Mouse (Mus musculus) left cerebral cortex, postnatal 14 days (tissue): ENCODE data around the gene Mreg. TPM values are rescaled to one million over a fixed set of nuclear protein-coding genes. Genes with fewer than 3 reads are reported as not detected.

Experiments
- DNase-seq, 2 experiments: peaks; one replicate each; pipeline ENCODE4 v3.0.0; 2021 to 2022; ENCODE audit warnings: low spot score in 2 of 2, mixed read lengths in 1 of 2
- intact Hi-C: fragments of 180-260 bp; cut with DNase I; formaldehyde crosslinking; loops from one replicate; pipeline ENCODE4 v1.15.1; 2025
- total RNA-seq, 2 experiments: library from RNA; stranded (reverse); gene quantifications; 2 replicates each; pipeline ENCODE4 v1.2.3; 2021

The Mreg gene
- total RNA-seq, 2 experiments from 2014 or later: 2.3 to 2.6 TPM

DNA sequence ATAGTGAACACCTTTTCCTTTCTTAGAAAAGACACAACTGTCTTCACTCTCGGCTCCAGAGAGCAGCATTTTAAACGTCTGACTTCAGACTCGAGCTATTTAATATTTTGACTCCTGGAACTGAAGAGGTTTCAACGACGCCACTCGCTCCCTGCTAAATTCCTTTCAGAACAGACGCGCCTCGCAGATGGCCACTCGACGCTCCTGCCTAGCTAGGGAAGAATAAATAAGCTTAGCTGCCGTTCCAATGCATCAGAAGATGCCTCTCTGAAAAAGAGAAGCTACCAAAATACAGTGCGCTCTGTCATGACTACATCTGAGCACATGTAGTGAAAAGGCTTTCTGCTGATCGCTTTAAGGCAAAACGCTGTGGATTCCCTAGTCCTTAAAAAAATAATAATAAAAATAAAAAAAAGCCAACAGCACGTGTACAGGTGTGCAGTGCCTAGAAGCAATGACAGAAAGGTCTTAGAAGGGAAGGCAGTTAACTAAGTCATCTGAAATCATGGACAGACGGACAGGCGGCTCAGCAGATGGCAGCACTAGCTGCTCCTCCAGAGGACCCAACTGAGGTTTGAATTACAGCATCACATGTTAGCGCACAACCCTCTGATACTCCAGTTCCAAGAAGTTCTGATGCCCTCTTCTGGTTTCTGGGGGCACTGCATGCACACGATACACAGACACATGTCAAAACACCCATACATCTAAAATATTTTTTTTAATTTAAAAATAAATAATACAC lies 46.2 kb downstream of the Mreg start:
- intact Hi-C loops: no loop called here
- DNase-seq: peak in 1 of 2 experiments; percentile 72

DNA sequence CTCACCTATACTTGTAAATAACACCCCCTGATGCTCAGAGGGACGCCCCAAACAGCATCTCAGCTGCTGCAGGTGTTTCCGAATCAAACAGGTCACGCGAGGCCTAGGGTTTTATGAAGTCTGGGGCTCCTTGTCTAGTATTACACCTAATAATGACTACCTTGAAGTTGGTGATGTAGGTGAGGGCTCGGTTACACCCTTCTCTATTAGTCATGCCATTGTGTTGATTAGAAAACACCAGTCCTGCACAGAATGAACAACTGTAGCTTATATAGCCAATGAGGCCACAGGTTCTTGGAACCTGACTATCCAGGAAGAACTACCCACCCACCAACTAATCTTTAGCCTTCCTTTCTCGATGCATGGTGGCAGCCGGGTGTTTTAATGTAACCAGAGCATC lies 51.8 kb downstream of the Mreg start:
- intact Hi-C loops: no loop called here
- no peak for DNase-seq

GRCm38 (mm10) chr1:72145041-72145440 lies 67.1 kb downstream of the Mreg start:
- no peak for DNase-seq
- intact Hi-C loops: no loop called here

DNA sequence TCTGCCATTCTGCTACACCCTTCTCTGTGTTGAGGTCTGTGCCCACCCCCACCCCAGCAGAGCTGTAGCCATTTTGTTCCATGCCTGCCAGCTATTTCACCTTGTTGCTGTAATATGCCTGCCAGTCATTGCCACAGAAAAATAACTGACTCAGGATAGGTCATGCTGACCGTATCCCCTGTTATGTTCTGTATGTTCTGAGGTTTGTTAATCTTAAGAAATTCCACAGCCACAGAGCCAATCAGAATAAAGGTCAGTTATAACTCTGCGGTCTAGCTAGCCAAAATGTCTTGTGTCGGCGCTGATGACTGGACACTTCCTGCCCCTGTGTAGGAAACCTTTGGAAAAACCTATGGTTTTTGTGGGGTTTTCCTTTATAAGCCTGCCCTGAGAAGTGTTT lies 67.7 kb downstream of the Mreg start:
- intact Hi-C loops: no loop called here
- DNase-seq: no peak

GRCm38 (mm10) chr1:72141893-72142480 lies 70.1 kb downstream of the Mreg start:
- peak; percentile 49 to 70 for DNase-seq
- intact Hi-C loops: no loop called here

DNA sequence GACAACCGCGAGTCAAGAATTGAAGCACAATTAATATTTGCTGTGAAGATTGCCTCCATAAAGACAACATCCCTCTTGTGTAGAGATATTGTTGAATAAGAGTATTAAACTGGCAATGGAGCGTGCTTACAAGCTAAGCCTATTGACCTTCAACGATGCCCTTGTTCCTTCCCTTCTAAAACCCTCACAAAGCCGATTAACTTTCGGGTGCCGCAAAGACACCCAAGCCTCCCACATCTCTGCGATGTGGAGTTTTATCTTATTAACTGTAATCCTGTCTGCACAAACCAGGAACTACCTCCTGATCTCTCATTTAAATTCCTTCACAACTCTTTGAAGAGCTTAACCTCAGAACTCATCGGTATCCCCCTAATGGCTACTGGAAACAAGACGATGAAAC lies 76.0 kb downstream of the Mreg start:
- DNase-seq: no peak
- intact Hi-C loops: no loop called here

DNA sequence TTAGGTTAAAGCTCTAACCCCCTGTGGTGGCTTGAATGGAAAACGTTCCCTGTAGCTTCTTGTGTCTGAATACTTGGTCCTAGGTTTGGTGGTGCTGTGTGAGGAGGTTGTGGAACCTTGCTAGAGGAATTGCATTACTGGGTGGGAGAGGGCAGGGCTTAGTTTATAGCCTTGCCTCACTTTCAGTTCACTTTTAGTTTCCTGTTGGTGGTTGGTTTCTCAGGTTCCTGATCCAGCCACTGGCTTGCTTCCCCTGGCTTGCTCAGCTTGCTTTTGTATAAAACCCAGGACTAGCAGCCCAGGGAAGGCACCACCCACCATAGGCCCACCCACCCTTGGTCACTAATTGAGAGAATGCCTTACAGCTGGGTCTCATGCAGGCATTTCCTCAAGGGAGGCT lies 77.6 kb downstream of the Mreg start:
- no peak for DNase-seq
- intact Hi-C loops: no loop called here

GRCm38 (mm10) chr1:72123434-72124297 lies 88.4 kb downstream of the Mreg start:
- intact Hi-C loops: loop anchor here (5.0 kb wide), 1 partner anchor 836 kb away; no protein-coding TSS in a partner anchor
- peak; percentile 86 to 95 for DNase-seq

GRCm38 (mm10) chr1:72121608-72122185 lies 90.4 kb downstream of the Mreg start:
- intact Hi-C loops: loop anchor here (5.0 kb wide), 1 partner anchor 834 kb away; no protein-coding TSS in a partner anchor
- DNase-seq: no peak

- DNase-seq: no peak
- intact Hi-C loops: loop anchor here (5.0 kb wide), 1 partner anchor 833 kb away; no protein-coding TSS in a partner anchor
These were observed 92.1 kb downstream of the Mreg start for GRCm38 (mm10) chr1:72119981-72120380.

DNA sequence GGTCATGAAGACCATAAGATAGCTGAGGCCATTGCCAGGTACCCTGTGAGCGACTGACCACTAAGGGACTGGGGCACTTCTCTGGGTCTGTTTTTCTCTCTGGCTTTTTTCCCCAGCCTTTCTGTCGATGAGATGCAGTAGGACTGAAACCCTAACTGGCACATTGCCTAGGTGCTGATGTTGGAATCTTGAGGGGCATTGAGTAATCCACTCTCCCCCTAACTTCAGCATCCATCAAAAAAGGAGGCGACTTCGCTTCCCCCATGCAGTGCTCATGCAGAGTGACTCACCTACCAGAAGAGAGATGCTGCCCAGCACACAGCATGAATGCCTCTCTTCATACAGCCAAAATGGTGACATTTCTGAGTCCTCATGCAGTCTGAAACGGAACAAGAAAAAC lies 97.9 kb downstream of the Mreg start:
- intact Hi-C loops: no loop called here
- DNase-seq: no peak

Other genes with a start within 250 kb of the Mreg start
- gene Pecr, start 72.0 kb upstream of the Mreg start, total RNA-seq: 1 to 10 TPM; 4.8 TPM
- gene Tmem169, start 72.1 kb upstream of the Mreg start, total RNA-seq: 10 to 100 TPM; 32.4 to 32.6 TPM
- gene Xrcc5, start 95.1 kb upstream of the Mreg start, total RNA-seq: 10 to 100 TPM; 11.2 to 12.5 TPM